Mouse (Mus musculus) CD4-positive, CD25-positive, alpha-beta regulatory T cell, adult 4 months (primary cell): ENCODE results near the gene Nr5a1. TPM values are rescaled to one million over a fixed set of nuclear protein-coding genes. Genes with fewer than 3 reads are reported as not detected.

Experiments
- ATAC-seq: one replicate; pipeline ENCODE4 v1.8.0; 2017
- polyA plus RNA-seq, 2 experiments: library from polyadenylated mRNA; unstranded; fragments of 100-300 nt; shearing (Covaris generic); gene quantifications; one replicate each; pipeline ENCODE4 v1.2.1; 2017

Gene Nr5a1
- polyA plus RNA-seq, 2 experiments from 2014 or later, result not detected

DNA sequence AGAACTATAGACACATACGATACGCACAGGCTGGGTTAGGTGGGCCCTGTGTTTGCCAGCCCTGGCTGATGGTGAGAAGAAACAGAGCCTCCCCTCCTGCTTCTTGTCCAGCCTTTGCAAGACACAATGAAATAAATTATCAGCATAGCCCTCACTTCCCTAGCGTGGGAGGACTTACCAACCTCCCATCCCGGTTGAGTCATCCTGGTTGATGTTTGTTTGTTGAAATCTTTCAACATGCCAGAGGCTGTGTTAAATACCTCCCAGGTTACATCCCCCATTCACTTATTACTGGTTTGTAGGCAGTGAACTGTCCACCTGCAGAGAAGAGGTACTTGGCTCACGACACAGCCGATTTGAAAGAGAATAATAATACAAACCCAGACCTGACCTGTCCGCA, 66.7 kb downstream of the Nr5a1 start:
- ATAC-seq, result no peak

DNA sequence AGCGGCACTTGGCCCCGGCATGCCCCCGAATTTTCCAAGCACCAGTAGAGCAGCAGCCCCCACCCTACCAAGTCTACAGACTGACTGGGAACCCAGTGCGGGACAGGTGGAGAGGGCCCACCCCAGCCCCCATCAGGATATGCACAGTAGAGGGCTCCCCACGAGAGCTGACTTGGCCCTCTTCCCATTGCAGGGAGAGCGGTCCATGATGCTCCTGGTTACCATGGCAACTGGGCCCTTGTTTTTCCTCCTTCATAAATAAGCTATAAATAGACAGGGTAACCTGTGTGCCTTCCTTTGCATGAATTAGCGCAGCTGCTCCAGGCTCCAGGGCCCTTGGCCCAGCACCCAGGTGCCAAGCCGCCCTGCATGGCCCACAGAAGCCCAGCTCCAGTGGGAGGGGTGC, 67.1 kb downstream of the Nr5a1 start:
- ATAC-seq, result no peak

DNA sequence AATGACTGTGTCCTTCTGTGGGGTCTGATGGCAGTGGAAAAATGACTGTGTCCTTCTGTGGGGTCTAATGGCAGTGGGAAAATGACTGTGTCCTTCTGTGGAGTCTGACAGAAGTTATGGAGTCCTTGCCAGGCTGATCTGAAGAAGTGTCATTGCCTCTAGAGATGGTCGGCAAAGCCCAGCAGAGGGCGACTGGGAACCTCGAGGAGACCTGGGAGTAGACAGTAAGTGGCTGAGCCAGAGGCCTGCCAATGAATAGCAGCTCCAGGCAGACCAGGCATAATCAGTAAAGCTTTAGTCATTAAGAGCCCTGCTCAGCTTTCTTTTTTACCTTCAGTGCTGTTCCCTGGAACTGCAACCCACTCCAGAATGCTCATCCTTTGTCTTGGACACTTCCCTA, 68.4 kb downstream of the Nr5a1 start:
- no peak for ATAC-seq

DNA sequence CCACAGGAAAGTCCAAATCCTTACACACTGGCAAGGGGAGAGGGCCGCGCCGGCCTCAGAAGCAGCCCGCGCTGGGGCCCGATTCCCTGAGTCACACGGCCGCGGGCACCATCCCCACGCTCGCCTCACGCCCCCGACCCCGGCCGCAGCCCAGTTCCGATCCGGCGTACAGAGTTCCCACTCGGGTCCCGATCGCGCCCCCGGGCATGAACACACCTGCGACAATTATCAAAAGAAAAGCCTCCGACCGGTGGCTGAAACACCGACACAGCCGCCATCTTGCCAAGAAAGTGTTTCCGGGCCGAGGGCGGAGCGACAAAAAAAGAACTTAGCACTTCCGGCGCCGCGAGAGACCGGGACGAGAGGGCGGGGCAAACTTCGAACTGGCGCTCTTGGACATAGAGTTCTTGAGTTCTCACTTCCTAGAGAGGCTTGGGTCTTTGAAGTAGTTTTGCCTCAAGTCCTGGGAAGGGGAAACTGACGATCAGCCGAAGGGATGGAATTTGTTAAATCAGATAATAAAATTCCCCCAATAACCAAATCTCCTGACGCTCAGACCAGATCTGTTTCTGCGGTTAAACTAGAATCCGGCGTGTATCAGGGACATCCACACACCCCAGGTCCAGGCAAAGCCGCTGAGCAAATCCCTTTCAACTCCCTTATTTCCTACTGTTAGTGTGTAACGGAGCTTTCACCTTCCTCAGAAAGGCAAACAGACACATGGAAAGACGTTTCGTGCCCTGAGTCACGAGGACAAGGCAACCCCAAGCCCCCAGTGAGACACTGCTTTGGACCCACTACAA, 70.5 kb downstream of the Nr5a1 start, which contains the start of gene Psmb7:
Psmb7 (minus strand) TSS at position 463 of the 803 bp plus-strand sequence.
- peak; percentile 95 for ATAC-seq

Other genes with a start within 250 kb of the Nr5a1 start
- 1 to 10 TPM; 2.9 to 3.1 TPM for gene Nek6, start 202.9 kb downstream of the Nr5a1 start, polyA plus RNA-seq
- 10 to 100 TPM; 87.0 to 95.3 TPM for gene Psmb7, start 70.5 kb downstream of the Nr5a1 start, polyA plus RNA-seq
- under 1 TPM; 0.57 to 0.90 TPM for gene Nr6a1, start 213.1 kb upstream of the Nr5a1 start, polyA plus RNA-seq
- gene Olfml2a, start 217.4 kb upstream of the Nr5a1 start, polyA plus RNA-seq, result not detected